Mouse (Mus musculus) midbrain, postnatal 0 days (tissue): ENCODE data around the gene 4933407L21Rik. TPM values are rescaled to one million over a fixed set of nuclear protein-coding genes. Genes with fewer than 3 reads are reported as not detected.
A peak's percentile ranks its signal among the peaks of the same experiment; 100 is the strongest.

Experiments
- ATAC-seq: fragments of 200-750 bp; cut with Nextera tagmentation; 2 replicates; pipeline ENCODE4 v1.8.0; 2017; ENCODE audit warnings: moderate number of reproducible peaks, mild to moderate bottlenecking, moderate TSS enrichment, moderate library complexity; ENCODE audit not compliant: low FRiP score
- DNase-seq: peaks from one replicate; pipeline ENCODE4 v3.0.0-alpha.2; 2015; ENCODE audit warnings: low spot score
- H3K27ac ChIP-seq: fragments of 300-500 bp; sonication (generic); 2 replicates; pipeline ENCODE4 v1.5.1; 2014; ENCODE audit warnings: low read depth, mild to moderate bottlenecking, low read length, mixed read lengths
- H3K27me3 ChIP-seq: fragments of 300-500 bp; sonication (generic); 2 replicates; pipeline ENCODE4 v1.6.1; 2014; ENCODE audit warnings: low read length, control low read depth, mixed read lengths; ENCODE audit not compliant: insufficient read depth
- H3K36me3 ChIP-seq: fragments of 300-500 bp; sonication (generic); 2 replicates; pipeline ENCODE4 v1.6.1; 2014; ENCODE audit warnings: low read length, control low read depth, mixed read lengths; ENCODE audit not compliant: insufficient read depth
- H3K4me1 ChIP-seq: fragments of 300-500 bp; sonication (generic); 2 replicates; pipeline ENCODE4 v1.6.1; 2014; ENCODE audit warnings: mild to moderate bottlenecking, control low read depth, antibody characterized with exemption, low read length, mixed read lengths; ENCODE audit not compliant: insufficient read depth
- H3K4me2 ChIP-seq: fragments of 300-500 bp; sonication (generic); 2 replicates; pipeline ENCODE4 v1.6.1; 2014; ENCODE audit warnings: low read depth, mild to moderate bottlenecking, low read length, mixed read lengths; ENCODE audit not compliant: poor library complexity, severe bottlenecking
- H3K4me3 ChIP-seq: fragments of 300-500 bp; sonication (generic); 2 replicates; pipeline ENCODE4 v1.5.1; 2014; ENCODE audit warnings: low read depth, mild to moderate bottlenecking, low read length, moderate library complexity
- H3K9ac ChIP-seq: fragments of 300-500 bp; sonication (generic); replicated peaks from 2 replicates; pipeline ENCODE4 v1.6.1; 2014; ENCODE audit warnings: mild to moderate bottlenecking, low read length, moderate library complexity, mixed read lengths; ENCODE audit not compliant: poor library complexity, severe bottlenecking
- H3K9me3 ChIP-seq: fragments of 300-500 bp; sonication (generic); 2 replicates; pipeline ENCODE4 v1.6.1; 2016; ENCODE audit warnings: low read length, control low read depth
- CTCF ChIP-seq: IDR thresholded peaks from 2 replicates; pipeline ENCODE4 v1.5.1; 2016; ENCODE audit warnings: antibody characterized with exemption, mild to moderate bottlenecking
- WGBS: fragments of 180-500 bp; shearing (Covaris S2); extraction: QIAGEN DNeasy Blood & Tissue Kit; methylation state at CpG from one replicate; pipeline ENCODE4 v1.1.7; 2014; 5-methylcytosine and 5-hydroxymethylcytosine counted together
- polyA plus RNA-seq: library from polyadenylated mRNA; unstranded; fragments of >200 nt; fragmentation: Nextera tagmentation; extraction: Ambion mirVana; gene quantifications from 2 replicates; pipeline ENCODE4 v1.2.1, GENCODE M21; 2015
- total RNA-seq: library from RNA; depleted of rRNA; stranded (reverse); fragments of >200 nt; gene quantifications from 2 replicates; pipeline ENCODE4 v1.2.3, GENCODE M21; 2014

4933407L21Rik gene
- total and polyA plus RNA-seq, 2 experiments from 2014 or later, result 9.4 to 10.1 TPM

- H3K27ac ChIP-seq, result peak overlapping the region; percentile 64
- no peak for TF ChIP-seq CTCF
- no peaks in the 10 kb centered on the region for H3K36me3 ChIP-seq
- no peaks in the 10 kb centered on the region for H3K9me3 ChIP-seq
- H3K4me1 ChIP-seq, result peaks cover 18% of the 10 kb centered on the region
- no peak overlapping the region for H3K4me3 ChIP-seq
- no peaks in the 10 kb centered on the region for H3K27me3 ChIP-seq
- 12% methylated on average over 11 of the region's 11 CpGs for WGBS
- DNase-seq, result peak; percentile 39
- H3K4me2 ChIP-seq, result peak overlapping the region; percentile 28; the same call in 1 of the 2 replicates
- no peak overlapping the region; the same call in 1 of the 2 replicates for H3K9ac ChIP-seq
- peak; percentile 65 for ATAC-seq
Measured at GRCm38 (mm10) chr1:85933631-85934465, 5.6 kb downstream of the 4933407L21Rik start.

DNA sequence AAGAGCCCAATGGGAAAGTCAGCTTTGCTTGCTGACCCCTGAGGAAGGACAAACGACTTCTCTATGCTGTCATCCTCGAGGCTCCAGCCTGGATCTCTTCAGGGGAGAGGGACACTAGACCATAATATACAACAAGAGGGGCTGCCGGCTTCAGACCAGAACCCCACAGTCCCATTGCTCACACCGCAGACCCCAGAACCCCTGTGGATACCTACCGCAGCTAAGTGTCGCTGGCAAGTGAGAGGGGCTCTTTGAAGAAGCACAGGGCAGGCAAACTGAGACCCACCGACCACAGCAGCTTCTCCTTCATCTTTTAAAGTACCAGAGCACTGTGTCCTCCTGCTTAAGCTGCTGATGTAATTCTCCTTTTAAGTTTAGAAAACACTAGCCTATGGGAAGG, 6.3 kb downstream of the 4933407L21Rik start:
- TF ChIP-seq CTCF, result no peak
- DNase-seq (no peak), ATAC-seq (no peak)
- Histone ChIP-seq H3K9me3 (no peaks in the 10 kb centered on the region), H3K27me3 (no peaks in the 10 kb centered on the region), H3K4me1 (peaks cover 15% of the 10 kb centered on the region), H3K9ac (no peak overlapping the region; the same call in 1 of the 2 replicates), H3K4me3 (no peak overlapping the region), H3K27ac (peak overlapping the region; percentile 64; the same call in 1 of the 2 replicates), H3K4me2 (no peak overlapping the region), H3K36me3 (no peaks in the 10 kb centered on the region)
- WGBS, result 17% methylated on average over 7 of the region's 7 CpGs

DNA sequence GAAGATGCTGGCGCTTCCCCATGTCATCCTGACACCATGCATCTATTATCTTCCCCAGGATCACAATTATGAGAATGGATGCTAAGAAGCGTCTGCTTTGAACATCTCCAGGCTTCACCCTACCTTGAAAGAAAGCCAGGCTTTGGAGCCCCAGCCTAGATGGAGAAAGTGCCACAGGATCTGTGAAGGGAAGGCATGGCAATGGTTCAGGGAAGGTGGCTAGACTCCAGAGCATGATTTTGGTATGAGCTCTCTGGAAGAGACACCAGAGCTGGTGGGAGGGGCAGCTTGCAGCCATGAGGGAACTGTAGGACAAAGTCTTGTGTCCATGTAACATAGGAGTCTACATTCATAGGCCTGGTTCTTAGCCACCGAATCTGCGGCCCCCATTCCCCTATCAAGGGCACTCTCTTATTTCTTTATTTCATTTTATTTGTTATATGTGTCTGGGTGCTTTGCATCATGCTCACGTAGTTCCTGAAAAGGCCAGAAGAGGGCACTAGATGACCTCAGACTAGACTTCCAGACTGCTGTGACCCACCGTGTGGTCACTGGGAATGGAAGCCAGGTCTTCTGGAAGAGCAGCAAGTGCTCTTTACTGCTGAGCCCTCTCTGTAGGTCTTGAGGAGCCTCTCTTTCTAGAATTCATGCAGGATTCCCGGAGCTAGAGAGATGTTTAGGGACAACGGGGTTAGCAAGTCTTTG, 7.0 kb downstream of the 4933407L21Rik start:
- 63% methylated on average over 8 of the region's 8 CpGs for WGBS
- DNase-seq (peak; percentile 59), ATAC-seq (no peak)
- no peak overlapping the region for H3K27ac ChIP-seq
- peaks cover 15% of the 10 kb centered on the region for H3K4me1 ChIP-seq
- no peaks in the 10 kb centered on the region for H3K36me3 ChIP-seq
- no peak overlapping the region for H3K4me2 ChIP-seq
- TF ChIP-seq CTCF, result peak; percentile 70
- H3K4me3 ChIP-seq, result no peak overlapping the region
- no peaks in the 10 kb centered on the region for H3K9me3 ChIP-seq
- H3K27me3 ChIP-seq, result no peaks in the 10 kb centered on the region
- no peak overlapping the region for H3K9ac ChIP-seq

GRCm38 (mm10) chr1:85936265-85936664, 8.0 kb downstream of the 4933407L21Rik start:
- H3K9ac ChIP-seq, result no peak overlapping the region
- no peak overlapping the region for H3K27ac ChIP-seq
- peaks cover 15% of the 10 kb centered on the region for H3K4me1 ChIP-seq
- no peak for TF ChIP-seq CTCF
- WGBS, result 74% methylated on average over 6 of the region's 6 CpGs
- no peaks in the 10 kb centered on the region for H3K36me3 ChIP-seq
- ATAC-seq (no peak), DNase-seq (no peak)
- H3K27me3 ChIP-seq, result no peaks in the 10 kb centered on the region
- H3K4me3 ChIP-seq, result no peak overlapping the region
- no peaks in the 10 kb centered on the region for H3K9me3 ChIP-seq
- no peak overlapping the region for H3K4me2 ChIP-seq

DNA sequence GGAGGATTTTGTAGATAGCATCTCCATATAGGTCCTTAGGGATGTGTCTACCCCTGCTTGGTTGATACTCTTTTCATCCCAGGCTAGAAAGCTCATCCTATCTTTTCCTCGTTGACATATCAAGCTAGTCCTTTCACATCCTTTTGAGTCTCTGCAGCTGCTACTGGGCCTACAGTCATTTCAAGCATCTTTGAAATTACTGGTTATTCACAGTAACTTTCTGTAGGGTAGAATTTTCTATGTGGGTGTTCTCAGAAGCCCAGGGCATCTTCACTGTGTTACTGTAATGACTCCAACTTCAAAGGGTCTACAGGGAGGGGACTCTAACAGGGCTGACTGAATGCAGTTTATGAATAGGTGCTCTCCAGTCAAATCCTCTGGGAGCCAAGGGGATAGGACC, 9.0 kb downstream of the 4933407L21Rik start:
- H3K36me3 ChIP-seq, result no peaks in the 10 kb centered on the region
- DNase-seq, result no peak
- no peak overlapping the region for H3K27ac ChIP-seq
- H3K9me3 ChIP-seq, result no peaks in the 10 kb centered on the region
- H3K27me3 ChIP-seq, result no peaks in the 10 kb centered on the region
- no peak for TF ChIP-seq CTCF
- peaks cover 14% of the 10 kb centered on the region for H3K4me1 ChIP-seq
- no peak overlapping the region for H3K9ac ChIP-seq
- ATAC-seq, result no peak
- no peak overlapping the region for H3K4me2 ChIP-seq
- H3K4me3 ChIP-seq, result no peak overlapping the region
- 71% methylated on average over 1 of the region's 1 CpGs for whole genome bisulfite sequencing

- no peak for DNase-seq
- H3K27ac ChIP-seq, result no peak overlapping the region
- 83% methylated on average over 8 of the region's 8 CpGs for WGBS
- no peak for TF ChIP-seq CTCF
- H3K36me3 ChIP-seq, result no peaks in the 10 kb centered on the region
- ATAC-seq, result no peak
- no peak overlapping the region for H3K4me3 ChIP-seq
- H3K4me1 ChIP-seq, result no peaks in the 10 kb centered on the region
- no peak overlapping the region for H3K9ac ChIP-seq
- no peaks in the 10 kb centered on the region for H3K9me3 ChIP-seq
- no peaks in the 10 kb centered on the region for H3K27me3 ChIP-seq
- no peak overlapping the region for H3K4me2 ChIP-seq
Measured at GRCm38 (mm10) chr1:85942318-85942717, 14.0 kb downstream of the 4933407L21Rik start.
